Mouse (Mus musculus): Measurements from ENCODE around the gene Rbm39.

GRCm38 (mm10) chr2:156180824-156181590, 969 bp upstream of the Rbm39 start:
- TF ChIP-seq CTCF (IDR thresholded peaks at IDR 0.05; ENCODE audit: borderline replicate concordance, insufficient read depth, low read depth, low read length) (no peak), POLR2A (IDR thresholded peaks at IDR 0.05; ENCODE audit: borderline replicate concordance, insufficient read depth, low read length) (no peak)
